Mouse (Mus musculus): ENCODE measurements around the gene Exoc6. TPM values are rescaled to one million over a fixed set of nuclear protein-coding genes. Genes with fewer than 3 reads are reported as not detected.
A peak's percentile ranks its signal among the peaks of the same experiment; 100 is the strongest.
"Not testable (repeated sequence)": the region's sequence is repeated elsewhere in the genome, so short reads cannot be mapped to it uniquely, and the experiment has no call there.

The Exoc6 gene
- total RNA-seq, 2 experiments from 2014 or later: 40.3 to 43.4 TPM

DNA sequence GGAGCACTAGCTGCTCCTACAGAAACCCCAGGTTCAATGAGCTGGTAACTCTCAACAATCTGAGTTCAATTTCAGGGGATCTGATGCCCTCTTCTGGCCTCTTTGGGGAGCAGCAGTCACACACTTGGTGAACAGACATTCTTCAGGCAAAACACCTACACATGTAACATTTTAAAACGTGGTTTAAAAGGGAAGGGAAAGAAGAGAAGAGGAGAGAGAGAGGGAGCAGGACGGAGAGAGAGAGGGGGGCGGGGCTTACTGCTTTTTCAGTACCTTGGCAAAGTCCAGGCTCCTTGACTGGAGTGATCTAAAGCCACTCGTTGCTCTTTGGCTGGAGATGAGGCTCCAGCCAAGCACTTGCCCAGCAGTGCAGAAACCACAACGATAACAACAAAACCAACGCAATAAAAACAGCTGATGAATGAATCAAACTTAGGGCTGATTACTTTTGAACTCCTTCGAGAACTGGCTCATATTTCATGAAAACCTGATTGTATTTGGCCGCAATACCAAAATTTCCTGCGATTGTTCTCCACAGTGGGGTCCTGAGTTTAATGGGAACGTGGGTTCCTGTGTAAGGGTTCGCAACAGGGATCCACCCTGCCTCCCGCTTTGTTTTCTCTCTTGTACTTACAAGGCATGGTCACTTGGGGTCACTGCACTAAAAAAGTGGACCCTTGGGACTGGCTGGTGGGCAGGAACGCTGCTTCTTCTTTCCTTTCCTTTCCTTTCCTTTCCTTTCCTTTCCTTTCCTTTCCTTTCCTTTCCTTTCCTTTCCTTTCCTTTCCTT, 6.5 kb upstream of the Exoc6 start:
- no peak overlapping the region for H3K4me3 ChIP-seq
- no peak overlapping the region for H3K27ac ChIP-seq
- no peak for DNase-seq (ENCODE audit: extremely low spot score in 1 of 2, low spot score in 2 of 2)
- TF ChIP-seq CTCF (IDR thresholded peaks at IDR 0.05): peak; percentile 46
- intact Hi-C loops (cut with DNase I): no loop called here

DNA sequence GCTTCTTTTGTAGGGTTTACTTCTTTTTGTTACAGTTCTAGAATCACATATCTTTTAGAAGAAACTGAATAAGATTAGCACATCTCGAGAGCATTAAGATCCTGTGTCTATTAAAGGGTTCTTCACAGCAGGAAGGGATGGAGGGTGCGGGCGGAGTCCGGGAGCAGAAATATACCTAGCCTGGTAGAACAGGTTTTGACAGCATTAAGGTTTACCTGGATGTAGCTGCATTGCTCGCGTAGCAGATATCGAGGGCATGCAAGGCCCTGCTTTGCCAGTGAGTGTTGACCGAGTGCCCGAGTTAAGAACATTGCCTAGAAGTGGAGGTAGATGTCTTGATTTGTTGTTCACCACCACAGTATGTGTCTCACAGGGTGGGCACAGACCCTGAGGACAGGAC, 5.7 kb upstream of the Exoc6 start:
- no peak for DNase-seq (ENCODE audit: extremely low spot score in 1 of 2, low spot score in 2 of 2)
- no peak for TF ChIP-seq CTCF (IDR thresholded peaks at IDR 0.05)
- intact Hi-C loops (cut with DNase I): no loop called here
- Histone ChIP-seq H3K27ac (no peak overlapping the region), H3K4me3 (no peak overlapping the region)

DNA sequence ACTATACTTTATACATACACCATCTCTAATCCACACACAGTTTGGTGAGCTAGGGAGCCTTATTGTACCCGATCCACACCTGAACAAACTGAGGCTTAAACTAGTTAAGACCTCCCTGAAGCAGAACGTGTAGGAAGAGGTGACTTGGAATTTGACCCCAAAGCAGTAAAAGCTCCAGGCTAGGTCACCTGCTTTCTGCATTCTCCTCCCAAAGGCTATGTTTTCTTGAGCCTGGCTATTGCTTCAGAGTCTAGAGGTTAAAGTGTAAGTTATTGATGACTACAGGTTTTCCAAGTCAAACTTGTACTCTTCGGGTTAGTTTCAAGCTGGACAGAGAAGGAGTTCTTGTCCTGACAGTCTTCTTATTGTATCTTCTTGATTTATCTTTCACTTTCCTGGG, 5.0 kb upstream of the Exoc6 start:
- no peak for TF ChIP-seq CTCF (IDR thresholded peaks at IDR 0.05)
- no peak for DNase-seq (ENCODE audit: extremely low spot score in 1 of 2, low spot score in 2 of 2)
- H3K4me3 ChIP-seq: no peak overlapping the region
- H3K27ac ChIP-seq: no peak overlapping the region
- intact Hi-C loops (cut with DNase I): no loop called here

DNA sequence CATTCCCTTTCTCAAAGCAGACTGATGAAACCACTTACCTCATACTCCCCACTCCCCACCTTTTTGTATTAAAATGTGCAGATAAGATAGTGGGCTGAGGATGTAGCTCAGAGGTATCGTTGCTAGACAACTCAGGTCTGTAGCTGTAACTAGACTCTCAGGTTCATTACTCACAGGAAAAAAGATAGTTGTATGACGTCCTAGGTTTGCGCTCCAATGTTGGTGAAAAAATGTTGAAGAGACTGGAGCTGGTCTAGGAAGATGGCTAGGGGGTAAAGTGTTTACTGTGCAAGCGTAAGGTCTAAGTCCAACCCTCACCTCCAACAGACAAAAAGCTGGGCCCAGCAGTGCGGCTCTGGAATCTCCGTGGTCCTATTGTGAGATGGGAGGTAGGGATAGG, 4.5 kb upstream of the Exoc6 start:
- DNase-seq (ENCODE audit: extremely low spot score in 1 of 2, low spot score in 2 of 2): no peak
- Histone ChIP-seq H3K4me3 (no peak overlapping the region), H3K27ac (no peak overlapping the region)
- TF ChIP-seq CTCF (IDR thresholded peaks at IDR 0.05): no peak
- intact Hi-C loops (cut with DNase I): no loop called here

DNA sequence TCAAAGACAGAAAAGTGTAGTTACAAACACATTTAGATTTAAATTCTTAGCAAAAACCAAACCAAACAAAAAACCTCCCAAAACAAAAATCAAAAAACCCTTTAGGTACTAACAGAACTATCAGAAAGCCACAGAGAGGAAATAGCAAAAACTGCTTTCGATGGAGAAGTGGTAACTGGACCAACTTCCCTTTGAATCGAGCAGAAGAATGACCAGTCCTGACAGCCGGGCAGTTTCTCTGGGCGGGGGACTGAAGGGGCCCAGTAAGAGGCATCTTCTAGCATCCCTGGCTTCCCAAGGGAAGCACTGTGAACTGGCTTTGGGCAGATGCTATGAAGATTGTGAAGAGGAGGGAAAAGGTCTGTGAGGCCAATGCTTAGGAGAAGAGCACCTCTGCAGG, 3.4 kb upstream of the Exoc6 start:
- Histone ChIP-seq H3K4me3 (no peak overlapping the region), H3K27ac (no peak overlapping the region)
- no peak for TF ChIP-seq CTCF (IDR thresholded peaks at IDR 0.05)
- intact Hi-C loops (cut with DNase I): no loop called here
- DNase-seq (ENCODE audit: extremely low spot score in 1 of 2, low spot score in 2 of 2): no peak

DNA sequence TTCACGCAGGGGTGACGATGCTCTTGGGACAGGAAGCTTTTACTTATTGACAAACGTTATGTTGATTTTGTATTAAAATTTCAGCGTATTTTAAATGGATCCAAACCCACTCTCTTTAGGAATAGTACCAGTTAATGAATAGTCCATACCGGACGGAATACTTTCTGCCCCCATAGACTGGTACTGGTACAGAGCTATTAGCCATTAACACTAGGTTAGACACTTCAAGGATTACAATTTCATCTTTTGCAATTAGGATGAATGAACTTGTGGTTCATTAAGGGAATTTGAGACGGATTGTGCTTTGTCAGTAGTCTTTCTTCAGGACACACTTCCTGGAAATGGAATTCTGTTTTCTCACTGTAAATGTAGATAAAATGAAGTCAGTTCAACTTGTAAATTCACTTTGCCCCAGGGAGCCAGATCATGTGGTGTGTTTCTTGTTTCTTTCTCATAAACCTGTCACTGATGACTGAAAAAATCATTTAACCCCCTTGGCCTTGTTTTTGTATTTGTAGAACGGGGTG, 885 bp downstream of the Exoc6 start:
- H3K27ac ChIP-seq: peak overlapping the region; percentile 98
- peak overlapping the region; percentile 76 for H3K4me3 ChIP-seq
- intact Hi-C loops (cut with DNase I): no loop called here
- no peak for TF ChIP-seq CTCF (IDR thresholded peaks at IDR 0.05)
- no peak for DNase-seq (ENCODE audit: extremely low spot score in 1 of 2, low spot score in 2 of 2)

DNA sequence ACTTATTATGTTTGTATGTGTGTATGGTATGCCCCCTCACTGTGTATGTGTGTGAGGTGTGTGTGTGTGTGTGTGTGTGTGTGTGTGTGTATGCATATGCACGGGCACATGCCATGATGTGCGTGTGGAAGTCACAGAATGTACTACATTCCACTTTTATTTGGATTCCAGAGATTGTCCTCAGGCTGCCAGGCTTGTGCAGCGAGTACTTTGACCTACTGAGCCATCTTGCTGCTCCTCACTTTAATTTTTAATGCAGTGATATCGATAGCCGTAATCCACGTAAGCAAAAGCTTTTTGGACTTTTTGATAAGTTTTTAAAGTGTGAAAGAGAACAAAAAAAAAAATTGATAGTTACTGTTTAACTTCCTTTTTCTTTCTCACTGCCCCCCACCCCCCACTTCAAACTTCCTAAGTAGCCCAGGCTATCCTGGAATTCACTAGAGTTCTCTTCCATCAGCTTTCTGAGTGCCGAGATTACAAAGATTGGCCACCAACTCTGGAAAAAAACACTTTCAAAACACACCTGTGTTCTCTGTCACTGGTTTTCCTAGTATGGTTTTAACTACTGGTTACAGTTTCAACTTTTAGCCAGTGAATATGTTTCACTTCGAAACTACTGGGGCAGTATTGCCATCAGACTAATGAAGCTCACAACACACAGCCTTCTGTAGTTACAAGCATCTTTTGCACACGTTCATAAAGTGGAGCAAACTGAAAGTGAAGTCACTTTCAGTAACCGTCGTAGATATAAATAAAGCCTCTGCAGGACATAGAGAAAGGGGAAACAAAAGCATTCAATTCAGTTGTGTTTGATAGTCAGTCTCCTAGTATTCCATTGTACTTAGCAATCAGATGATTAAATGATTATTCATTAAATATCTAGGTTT, 3.4 kb downstream of the Exoc6 start:
- H3K4me3 ChIP-seq: no peak overlapping the region
- no peak overlapping the region for H3K27ac ChIP-seq
- no peak for TF ChIP-seq CTCF (IDR thresholded peaks at IDR 0.05)
- no peak for DNase-seq (ENCODE audit: extremely low spot score in 1 of 2, low spot score in 2 of 2)
- intact Hi-C loops (cut with DNase I): no loop called here

DNA sequence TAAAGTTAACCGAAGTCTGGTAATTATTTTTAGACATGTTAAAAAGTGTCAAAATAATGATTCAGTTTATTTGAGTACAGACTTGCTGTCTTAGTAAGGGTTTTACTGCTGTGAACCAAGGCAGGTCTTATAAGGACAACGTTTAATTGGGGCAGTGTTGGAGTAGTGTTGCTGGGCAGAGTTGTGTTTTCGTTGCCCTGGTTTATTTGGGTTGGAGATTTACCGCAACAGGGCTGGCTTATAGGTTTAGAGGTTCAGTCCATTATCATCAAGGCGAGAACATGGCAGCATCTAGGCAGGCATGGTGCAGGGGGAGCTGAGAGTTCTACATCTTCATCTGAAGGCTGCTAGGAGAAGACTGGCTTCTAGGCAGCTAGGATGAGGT, 4.0 kb downstream of the Exoc6 start:
- H3K27ac ChIP-seq; DNase-seq (ENCODE audit: extremely low spot score in 1 of 2, low spot score in 2 of 2); H3K4me3 ChIP-seq; intact Hi-C loops (cut with DNase I): not testable (repeated sequence)

DNA sequence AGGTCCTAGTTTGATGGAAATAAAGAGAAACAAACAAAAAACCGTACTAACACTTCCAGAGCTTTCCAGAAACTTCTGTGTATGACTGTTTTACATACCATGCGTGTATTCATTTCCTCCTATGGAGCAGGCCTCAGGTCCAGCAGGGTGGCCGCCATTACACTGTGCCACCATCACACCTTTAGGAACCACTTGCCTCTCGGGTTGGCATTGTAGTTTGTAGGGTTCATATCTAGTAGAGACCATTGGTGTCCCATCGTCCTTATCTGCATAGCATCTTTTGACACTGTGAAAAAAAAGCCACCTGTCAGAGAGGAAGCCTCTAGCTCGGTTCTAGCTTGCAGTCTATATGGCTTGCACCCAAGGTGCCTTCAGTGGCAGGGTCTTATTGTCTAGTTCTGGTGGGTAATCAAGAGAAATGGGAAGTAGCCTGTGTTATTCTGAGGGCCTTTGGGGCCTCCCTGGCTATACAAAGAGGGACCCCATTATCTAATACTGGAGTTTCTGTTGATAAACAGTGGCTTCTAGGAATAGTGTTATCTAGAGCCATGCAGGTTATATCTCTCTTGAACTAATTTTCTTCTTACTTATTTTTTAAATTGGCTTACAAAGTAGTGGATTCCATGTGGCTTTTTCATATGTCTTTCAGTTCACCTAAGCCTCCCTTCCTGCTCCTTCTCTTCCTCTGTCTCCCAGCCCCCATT, 5.8 kb downstream of the Exoc6 start:
- no peak for DNase-seq (ENCODE audit: extremely low spot score in 1 of 2, low spot score in 2 of 2)
- intact Hi-C loops (cut with DNase I): no loop called here
- no peak for TF ChIP-seq CTCF (IDR thresholded peaks at IDR 0.05)
- Histone ChIP-seq H3K4me3 (no peak overlapping the region), H3K27ac (no peak overlapping the region)

DNA sequence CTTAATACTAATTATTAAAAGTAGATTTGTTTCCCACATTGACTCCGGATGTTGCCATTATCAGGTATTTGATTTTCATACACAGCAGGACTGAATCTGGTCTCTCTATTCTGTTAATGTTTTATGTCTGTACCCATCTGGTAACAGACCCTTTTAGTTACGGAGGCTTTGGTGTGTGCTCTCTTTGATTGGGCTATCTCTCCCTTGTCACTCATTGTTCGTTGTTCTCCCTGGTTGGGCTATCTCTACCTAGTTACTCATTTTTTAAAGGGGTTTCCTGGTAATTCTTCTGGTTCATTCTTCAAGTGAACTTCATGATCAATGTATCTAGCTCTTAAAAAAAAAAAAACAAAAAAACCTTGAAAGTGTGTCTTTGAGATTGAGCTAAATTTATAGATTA, 7.7 kb downstream of the Exoc6 start:
- Histone ChIP-seq H3K27ac (no peak overlapping the region), H3K4me3 (no peak overlapping the region)
- intact Hi-C loops (cut with DNase I): no loop called here
- DNase-seq (ENCODE audit: extremely low spot score in 1 of 2, low spot score in 2 of 2): no peak
- no peak for TF ChIP-seq CTCF (IDR thresholded peaks at IDR 0.05)

DNA sequence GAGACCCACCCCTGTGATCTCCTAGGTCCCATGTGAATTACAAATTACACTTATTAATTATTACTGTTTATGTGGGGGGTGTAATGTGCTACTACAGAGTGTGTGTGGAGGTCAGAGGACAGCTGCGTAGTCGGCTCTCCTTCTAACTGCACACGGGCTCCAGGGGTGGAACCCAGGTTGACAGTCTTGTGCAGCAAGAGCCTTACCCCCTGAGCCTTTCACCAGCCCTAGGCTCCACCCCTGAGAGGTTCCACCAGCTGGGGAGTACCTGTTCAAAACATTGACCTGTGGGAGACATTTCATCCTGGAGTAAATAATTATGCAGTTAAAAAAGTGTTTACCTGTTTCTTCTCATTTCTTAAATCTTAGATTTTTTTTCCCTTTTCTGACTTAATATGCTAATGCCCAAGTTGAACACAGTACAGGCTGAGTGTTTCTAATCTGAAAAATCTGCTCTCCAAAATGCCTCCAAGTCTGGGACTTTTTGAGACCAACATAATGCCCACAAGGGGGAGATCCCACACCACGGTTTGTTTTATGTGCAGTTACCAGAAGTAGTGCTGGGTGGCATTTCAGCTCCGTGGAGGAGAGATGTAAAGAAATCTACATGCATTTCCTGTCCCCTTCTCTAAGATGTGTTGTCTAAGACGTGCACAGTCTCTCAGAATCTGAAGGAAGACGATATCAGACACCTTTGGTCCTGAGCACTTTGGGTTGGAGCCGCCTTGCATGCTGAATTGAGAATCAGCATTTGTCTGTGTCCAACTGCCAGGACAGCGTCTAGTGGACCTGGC, 9.3 kb downstream of the Exoc6 start:
- no peak overlapping the region for H3K4me3 ChIP-seq
- no peak for DNase-seq (ENCODE audit: extremely low spot score in 1 of 2, low spot score in 2 of 2)
- intact Hi-C loops (cut with DNase I): loop anchor here (10.0 kb wide), 1 partner anchor 375 kb away; no protein-coding TSS in a partner anchor

More for the DNA sequence above, 9.3 kb downstream of the Exoc6 start:
- peak; percentile 52 for TF ChIP-seq CTCF (IDR thresholded peaks at IDR 0.05)
- H3K27ac ChIP-seq: no peak overlapping the region

Measured in left cerebral cortex, adult 2 months (tissue).